Mouse (Mus musculus): Measurements from ENCODE around the gene Gpr137c. TPM values are rescaled to one million over a fixed set of nuclear protein-coding genes. Genes with fewer than 3 reads are reported as not detected.

Gene Gpr137c
- 10 to 100 TPM; 24.5 to 26.7 TPM for total RNA-seq (2021)

GRCm38 (mm10) chr14:45219281-45220089 is at the start of gene Gpr137c:
Gene Gpr137c, plus strand, starts transcription at chr14:45219717.
- intact Hi-C loops (cut with DNase I), result no loop called here
- DNase-seq, result peak; percentile 99

GRCm38 (mm10) chr14:45172260-45172659 is 47.3 kb upstream of the Gpr137c start:
- intact Hi-C loops (cut with DNase I), result no loop called here
- no peak for DNase-seq

GRCm38 (mm10) chr14:45175012-45175740 is 44.3 kb upstream of the Gpr137c start:
- intact Hi-C loops (cut with DNase I), result no loop called here
- no peak for DNase-seq

GRCm38 (mm10) chr14:45179186-45179585 is 40.3 kb upstream of the Gpr137c start:
- no peak for DNase-seq
- intact Hi-C loops (cut with DNase I), result no loop called here

- intact Hi-C loops (cut with DNase I), result no loop called here
- no peak for DNase-seq
Measured at GRCm38 (mm10) chr14:45179606-45180005, 39.9 kb upstream of the Gpr137c start.

- intact Hi-C loops (cut with DNase I), result no loop called here
Measured at GRCm38 (mm10) chr14:45181611-45182010, 37.9 kb upstream of the Gpr137c start.

GRCm38 (mm10) chr14:45190999-45191398 is 28.5 kb upstream of the Gpr137c start:
- DNase-seq, result no peak
- intact Hi-C loops (cut with DNase I), result no loop called here

More at GRCm38 (mm10) chr14:45181611-45182010, 37.9 kb upstream of the Gpr137c start:
- DNase-seq, result no peak

GRCm38 (mm10) chr14:45200607-45201006 is 18.9 kb upstream of the Gpr137c start:
- DNase-seq, result no peak
- intact Hi-C loops (cut with DNase I), result no loop called here

- intact Hi-C loops (cut with DNase I), result no loop called here
- no peak for DNase-seq
Measured at GRCm38 (mm10) chr14:45210683-45211082, 8.8 kb upstream of the Gpr137c start.

GRCm38 (mm10) chr14:45211431-45211830 is 8.1 kb upstream of the Gpr137c start:
- DNase-seq, result no peak
- intact Hi-C loops (cut with DNase I), result no loop called here

- DNase-seq, result no peak
- intact Hi-C loops (cut with DNase I), result no loop called here
Measured at GRCm38 (mm10) chr14:45216711-45217340, 2.7 kb upstream of the Gpr137c start.

- intact Hi-C loops (cut with DNase I), result no loop called here
- no peak for DNase-seq
Measured at GRCm38 (mm10) chr14:45217693-45218092, 1.8 kb upstream of the Gpr137c start.

- intact Hi-C loops (cut with DNase I), result no loop called here
- DNase-seq, result peak; percentile 92
Measured at GRCm38 (mm10) chr14:45220090-45220956, 806 bp downstream of the Gpr137c start, which contains the start of gene Txndc16. Gene Txndc16, minus strand, starts transcription at chr14:45220328.

- intact Hi-C loops (cut with DNase I), result no loop called here
- DNase-seq, result no peak
Measured at GRCm38 (mm10) chr14:45220957-45221630, 1.6 kb downstream of the Gpr137c start.

- DNase-seq, result no peak
- intact Hi-C loops (cut with DNase I), result no loop called here
Measured at GRCm38 (mm10) chr14:45239042-45239441, 19.5 kb downstream of the Gpr137c start.

- intact Hi-C loops (cut with DNase I), result no loop called here
- no peak for DNase-seq
Measured at GRCm38 (mm10) chr14:45241613-45242012, 22.1 kb downstream of the Gpr137c start.

GRCm38 (mm10) chr14:45251548-45252076 is 32.1 kb downstream of the Gpr137c start:
- no peak for DNase-seq
- intact Hi-C loops (cut with DNase I), result no loop called here

GRCm38 (mm10) chr14:45263831-45264592 is 44.5 kb downstream of the Gpr137c start:
- intact Hi-C loops (cut with DNase I), result no loop called here
- no peak for DNase-seq

- intact Hi-C loops (cut with DNase I), result no loop called here
Measured at GRCm38 (mm10) chr14:45275816-45276215, 56.3 kb downstream of the Gpr137c start.

More at GRCm38 (mm10) chr14:45275816-45276215, 56.3 kb downstream of the Gpr137c start:
- no peak for DNase-seq

Measured in left cerebral cortex, postnatal 4 days (tissue).